Mouse (Mus musculus) neural tube, embryonic 13.5 days (tissue): Measurements from ENCODE around the gene Pir. TPM values are rescaled to one million over a fixed set of nuclear protein-coding genes. Genes with fewer than 3 reads are reported as not detected.

ENCODE experiments used
- ATAC-seq: fragments of 200-750 bp; cut with Nextera tagmentation; 2 replicates; pipeline ENCODE4 v1.8.0; 2017; ENCODE audit warnings: low read depth, mild to moderate bottlenecking, moderate TSS enrichment, moderate library complexity
- H3K27ac ChIP-seq: fragments of 300-500 bp; sonication (generic); replicated peaks from 2 replicates; pipeline ENCODE4 v1.5.1; 2015; ENCODE audit warnings: moderate library complexity, mild to moderate bottlenecking, inconsistent platforms
- H3K27me3 ChIP-seq: fragments of 300-500 bp; sonication (generic); 2 replicates; pipeline ENCODE4 v1.6.1; 2015; ENCODE audit warnings: mild to moderate bottlenecking, inconsistent platforms
- H3K36me3 ChIP-seq: fragments of 300-500 bp; sonication (generic); 2 replicates; pipeline ENCODE4 v1.6.1; 2015; ENCODE audit warnings: mild to moderate bottlenecking, inconsistent platforms
- H3K4me1 ChIP-seq: fragments of 300-500 bp; sonication (generic); replicated peaks from 2 replicates; pipeline ENCODE4 v1.6.1; 2015; ENCODE audit warnings: inconsistent platforms
- H3K4me2 ChIP-seq: fragments of 300-500 bp; sonication (generic); 2 replicates; pipeline ENCODE4 v1.6.1; 2015; ENCODE audit warnings: inconsistent platforms, mild to moderate bottlenecking, moderate library complexity
- H3K4me3 ChIP-seq: fragments of 300-500 bp; sonication (generic); 2 replicates; pipeline ENCODE4 v1.5.1; 2015; ENCODE audit warnings: mild to moderate bottlenecking, inconsistent platforms
- H3K9ac ChIP-seq: fragments of 300-500 bp; sonication (generic); 2 replicates; pipeline ENCODE4 v1.6.1; 2015; ENCODE audit warnings: moderate library complexity, mild to moderate bottlenecking, inconsistent platforms
- H3K9me3 ChIP-seq: fragments of 300-500 bp; sonication (generic); 2 replicates; pipeline ENCODE4 v1.6.1; 2016; ENCODE audit warnings: inconsistent platforms
- WGBS: fragments of 180-500 bp; shearing (Covaris S2); methylation state at CpG from one replicate; pipeline ENCODE4 v1.1.7; 2015; 5-methylcytosine and 5-hydroxymethylcytosine counted together
- polyA plus RNA-seq: library from polyadenylated mRNA; unstranded; fragments of >200 nt; fragmentation: Nextera tagmentation; extraction: Ambion mirVana; gene quantifications from 2 replicates; pipeline ENCODE4 v1.2.1, GENCODE M21; 2015

The Pir gene
- polyA plus RNA-seq, 1 experiment from 2014 or later = 3.2 TPM

- no peaks in the 10 kb centered on the region for H3K4me1 ChIP-seq
- ATAC-seq = no peak
- 64% methylated on average over 3 of the region's 3 CpGs for WGBS
These were observed 139.2 kb downstream of the Pir start for GRCm38 (mm10) chrX:164408301-164408927.

DNA sequence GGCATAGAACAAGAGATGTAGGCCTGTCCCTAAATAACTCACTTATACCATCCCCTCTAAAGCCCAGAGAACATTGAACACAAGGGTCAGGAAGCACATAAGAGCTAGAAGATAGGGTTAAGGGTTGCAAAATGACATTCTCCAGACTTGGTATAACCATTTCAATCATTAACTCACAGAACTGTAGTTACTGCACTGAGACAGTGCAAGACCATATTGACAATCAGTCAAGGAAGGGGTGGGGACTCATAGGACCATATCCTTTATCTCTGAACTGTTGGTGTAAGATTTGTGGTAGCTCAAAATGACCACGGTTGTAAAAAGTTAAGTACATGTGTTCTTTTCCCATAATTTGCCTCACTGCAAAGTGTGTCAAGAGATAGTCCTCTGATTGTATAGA, 141.4 kb downstream of the Pir start:
- Histone ChIP-seq H3K27me3 (peaks cover 17% of the 10 kb centered on the region), H3K9ac (no peak overlapping the region), H3K4me2 (no peak overlapping the region), H3K9me3 (no peaks in the 10 kb centered on the region), H3K4me3 (no peak overlapping the region), H3K27ac (no peak overlapping the region), H3K36me3 (no peaks in the 10 kb centered on the region), H3K4me1 (no peaks in the 10 kb centered on the region)
- ATAC-seq = no peak
- WGBS = 81% methylated on average over 1 of the region's 1 CpGs

More at GRCm38 (mm10) chrX:164408301-164408927, 139.2 kb downstream of the Pir start:
- Histone ChIP-seq H3K27me3 (peaks cover 12% of the 10 kb centered on the region), H3K4me2 (no peak overlapping the region), H3K4me3 (no peak overlapping the region), H3K27ac (no peak overlapping the region), H3K9ac (no peak overlapping the region), H3K36me3 (no peaks in the 10 kb centered on the region), H3K9me3 (no peaks in the 10 kb centered on the region)

DNA sequence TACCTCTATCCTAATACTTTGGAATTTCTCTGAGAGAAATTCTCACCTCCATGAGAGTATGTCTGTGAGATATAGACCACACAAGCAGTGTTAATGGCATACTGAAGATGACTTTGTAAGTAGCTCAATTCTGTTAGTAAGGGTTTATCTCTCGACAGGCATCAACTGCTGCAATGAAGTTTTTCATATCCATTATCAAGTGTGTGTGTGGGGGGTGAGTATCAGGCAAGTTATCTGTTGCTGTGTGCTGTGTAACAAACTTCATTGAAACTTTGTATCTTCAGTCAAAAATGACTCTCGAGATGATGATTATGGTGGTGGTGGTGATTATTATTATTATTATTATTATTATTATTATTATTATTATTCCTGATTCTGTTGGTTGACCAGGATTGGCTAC, 147.6 kb downstream of the Pir start:
- no peak overlapping the region for H3K4me3 ChIP-seq
- H3K9me3 ChIP-seq = no peaks in the 10 kb centered on the region
- no peak overlapping the region for H3K9ac ChIP-seq
- H3K36me3 ChIP-seq = no peaks in the 10 kb centered on the region
- peaks cover 11% of the 10 kb centered on the region for H3K4me1 ChIP-seq
- peaks cover 26% of the 10 kb centered on the region for H3K27me3 ChIP-seq
- H3K4me2 ChIP-seq = no peak overlapping the region
- H3K27ac ChIP-seq = no peak overlapping the region
- 82% methylated on average over 2 of the region's 2 CpGs for WGBS
- no peak for ATAC-seq

DNA sequence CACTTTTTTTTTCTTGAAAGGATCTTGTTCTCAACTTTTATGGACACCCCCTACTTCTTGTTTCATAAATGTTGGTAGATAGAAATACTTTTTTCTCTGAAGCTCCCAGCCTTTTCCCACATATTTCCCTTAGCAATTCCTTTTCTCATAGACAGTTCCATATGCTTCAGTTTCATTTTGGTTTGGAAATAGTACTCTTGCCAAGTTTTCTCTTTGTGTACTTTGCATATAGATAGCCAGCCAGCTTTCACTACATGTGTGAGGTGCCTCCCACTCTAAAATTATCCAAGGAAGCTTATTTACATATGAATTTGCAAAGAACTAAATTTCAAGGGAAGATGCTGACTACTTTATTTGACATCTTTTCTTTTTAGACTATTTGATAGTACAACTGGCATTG, 148.8 kb downstream of the Pir start:
- no peak overlapping the region for H3K4me2 ChIP-seq
- H3K27ac ChIP-seq = no peak overlapping the region
- ATAC-seq = no peak
- no peaks in the 10 kb centered on the region for H3K9me3 ChIP-seq
- no peak overlapping the region for H3K4me3 ChIP-seq
- peaks cover 11% of the 10 kb centered on the region for H3K4me1 ChIP-seq
- H3K36me3 ChIP-seq = 0 out of 2 replicates have a peak, but pooled peaks cover 3% of the 10 kb centered on the region
- H3K9ac ChIP-seq = no peak overlapping the region
- H3K27me3 ChIP-seq = peaks cover 23% of the 10 kb centered on the region

DNA sequence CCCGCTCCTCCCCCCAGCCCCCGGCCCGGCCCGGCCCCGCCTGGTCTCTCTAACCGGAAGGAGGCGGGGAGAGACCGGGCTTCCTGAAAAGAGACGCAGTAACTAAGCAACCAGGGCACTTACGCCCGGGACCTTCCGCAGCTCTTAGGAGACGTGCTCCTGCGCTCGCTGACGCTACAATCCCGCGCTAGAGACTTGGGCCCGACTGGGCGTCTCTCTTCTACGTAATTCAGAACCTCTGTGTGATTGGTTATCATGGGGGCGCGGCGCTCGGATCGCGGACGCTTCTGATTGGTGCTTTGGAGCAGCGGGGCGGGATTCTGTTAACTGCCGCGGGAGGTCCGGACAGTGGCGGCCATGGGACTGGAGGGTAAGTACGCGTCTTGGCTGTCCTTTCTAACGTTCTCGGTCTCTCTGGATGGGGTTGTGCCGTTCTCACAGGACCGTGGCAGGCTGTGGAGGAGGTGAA, 150.3 kb downstream of the Pir start, which contains the start of gene Piga:
Gene Piga, plus strand, starts transcription at position 317 of the 469 bp plus-strand sequence.
- H3K27me3 ChIP-seq = peaks cover 23% of the 10 kb centered on the region
- H3K36me3 ChIP-seq = 0 out of 2 replicates have a peak, but pooled peaks cover 4% of the 10 kb centered on the region
- 26% methylated on average over 40 of the region's 40 CpGs for WGBS
- H3K9me3 ChIP-seq = no peaks in the 10 kb centered on the region
- peak within 1 kb of the TSS; percentile 53 for H3K4me3 ChIP-seq
- peak within 1 kb of the TSS; percentile 59 for H3K27ac ChIP-seq
- H3K4me1 ChIP-seq = peaks cover 11% of the 10 kb centered on the region
- H3K4me2 ChIP-seq = peak within 1 kb of the TSS; percentile 62
- ATAC-seq = peak; percentile 100
- peak within 1 kb of the TSS; percentile 73 for H3K9ac ChIP-seq

DNA sequence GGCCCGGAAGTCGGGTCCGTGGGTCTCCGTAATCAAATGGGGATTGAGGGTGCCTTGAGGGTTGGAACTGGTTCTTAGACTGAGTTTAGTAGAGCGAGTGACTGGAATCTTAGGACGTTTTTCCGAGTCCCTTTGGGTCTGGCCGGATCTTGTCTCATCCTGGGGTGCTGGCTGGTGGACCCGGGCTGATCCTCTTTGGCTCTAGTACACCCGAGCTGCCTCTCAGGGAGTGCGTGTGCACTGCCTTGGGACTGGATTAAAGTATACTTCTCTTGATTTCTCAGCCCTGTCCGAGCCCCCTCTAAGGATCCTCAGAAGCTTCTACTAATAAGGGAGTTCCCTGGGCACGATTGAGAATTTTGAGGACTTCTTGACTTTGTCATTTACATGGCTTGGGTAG, 150.8 kb downstream of the Pir start:
- peak overlapping the region; percentile 62 for H3K4me2 ChIP-seq
- 0 out of 2 replicates have a peak, but pooled peaks cover 4% of the 10 kb centered on the region for H3K36me3 ChIP-seq
- H3K9ac ChIP-seq = peak overlapping the region; percentile 73
- H3K4me1 ChIP-seq = peaks cover 11% of the 10 kb centered on the region
- WGBS = 20% methylated on average over 13 of the region's 13 CpGs
- no peaks in the 10 kb centered on the region for H3K9me3 ChIP-seq
- peak overlapping the region; percentile 59 for H3K27ac ChIP-seq
- peak; percentile 49; the same call in 1 of the 2 replicates for ATAC-seq
- H3K27me3 ChIP-seq = peaks cover 23% of the 10 kb centered on the region
- peak overlapping the region; percentile 53 for H3K4me3 ChIP-seq

- Histone ChIP-seq H3K4me1 (peaks cover 11% of the 10 kb centered on the region), H3K27ac (no peak overlapping the region), H3K4me3 (peak overlapping the region; percentile 53), H3K36me3 (0 out of 2 replicates have a peak, but pooled peaks cover 4% of the 10 kb centered on the region), H3K27me3 (peaks cover 18% of the 10 kb centered on the region), H3K4me2 (peak overlapping the region; percentile 62), H3K9ac (peak overlapping the region; percentile 73), H3K9me3 (no peaks in the 10 kb centered on the region)
- ATAC-seq = no peak
- WGBS = 64% methylated on average over 3 of the region's 3 CpGs
These were observed 151.3 kb downstream of the Pir start for GRCm38 (mm10) chrX:164420518-164420917.

Other genes with a start within 250 kb of the Pir start
- 0.50 and 0.73 TPM in 2 replicates for gene Car5b, start 241.4 kb upstream of the Pir start, polyA plus RNA-seq
- gene Siah1b, start 192.9 kb upstream of the Pir start, polyA plus RNA-seq = 24.1 and 24.3 TPM in 2 replicates
- gene Cltrn, start 180.5 kb upstream of the Pir start, polyA plus RNA-seq = not detected in 2 replicates
- gene Ace2, start 130.0 kb upstream of the Pir start, polyA plus RNA-seq = not detected in 2 replicates
- gene Bmx, start 11.2 kb upstream of the Pir start, polyA plus RNA-seq = 0.12 and 0.31 TPM in 2 replicates
- 0.99 and 1.5 TPM in 2 replicates for gene Vegfd, start 104.0 kb downstream of the Pir start, polyA plus RNA-seq
- gene Piga, start 150.4 kb downstream of the Pir start, polyA plus RNA-seq = 7.9 and 8.3 TPM in 2 replicates
- not detected in 2 replicates for gene Asb11, start 167.6 kb downstream of the Pir start, polyA plus RNA-seq
- gene Asb9, start 237.0 kb downstream of the Pir start, polyA plus RNA-seq = not detected in 2 replicates